Mouse (Mus musculus): Measurements from ENCODE around the gene Gdap2. TPM values are rescaled to one million over a fixed set of nuclear protein-coding genes. Genes with fewer than 3 reads are reported as not detected.

Gdap2 gene
- 31.2 and 32.3 TPM in 2 replicates for polyA plus RNA-seq (2021; fragmentation: Nextera tagmentation)
- long read RNA-seq, experiment 1, transcript Gdap2-201 (14 exons, 3,008 nt), result major isoform, 208 of 241 reads
- long read RNA-seq, experiment 1, partial matches to known transcripts, result 10 of 241 reads
- long read RNA-seq, experiment 1, other reads (novel, unspliced or antisense), result 22 of 241 reads
- long read RNA-seq, experiment 2, transcript Gdap2-201 (14 exons, 3,008 nt), result major isoform, 28 of 33 reads
- long read RNA-seq, experiment 2, partial matches to known transcripts, result 2 of 33 reads
- long read RNA-seq, experiment 2, other reads (novel, unspliced or antisense), result 3 of 33 reads

DNA sequence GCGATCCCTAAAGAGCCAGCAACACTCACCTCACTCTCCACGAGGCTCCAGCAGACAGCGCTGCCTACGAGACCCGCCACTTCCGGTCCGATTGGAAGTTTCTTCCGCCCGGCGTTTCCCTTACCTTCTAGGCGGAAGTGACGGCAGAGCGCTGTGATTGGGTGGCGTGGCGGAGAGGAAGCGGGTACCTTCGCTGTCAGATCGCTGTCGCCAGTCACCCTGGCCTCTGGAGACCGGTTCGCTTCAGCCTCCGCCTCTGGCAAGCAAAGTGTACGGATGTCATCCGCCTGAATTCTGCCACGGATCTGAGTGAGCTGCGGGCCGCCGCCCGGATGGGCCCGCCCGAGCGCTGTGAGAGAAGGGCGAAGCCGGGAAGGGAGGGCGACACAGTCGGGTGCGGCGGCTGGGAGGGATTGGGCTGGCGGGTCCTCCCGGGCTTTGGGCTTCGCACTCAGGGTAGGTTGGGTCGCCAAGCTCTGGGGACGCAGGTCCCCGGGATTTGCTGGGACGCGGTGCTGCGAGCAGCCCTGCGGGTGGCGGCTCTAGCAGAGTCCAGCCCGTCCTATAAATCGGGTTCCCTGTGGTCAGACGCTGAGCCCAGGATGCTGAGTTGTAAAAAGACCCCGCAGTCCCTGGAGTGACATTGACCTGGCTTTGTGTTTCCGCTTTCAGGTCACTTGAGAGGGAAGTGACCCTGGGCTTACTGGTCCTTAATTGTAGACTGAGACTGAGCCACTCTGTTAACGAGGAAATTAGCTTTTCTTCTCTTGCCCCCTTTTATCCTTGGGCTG lies at the start of gene Gdap2, which contains the start of gene Wdr3:
TSS of gene Gdap2 (plus strand) at position 67 of the 791 bp plus-strand sequence.
TSS of gene Wdr3 (minus strand) at position 93 of the 791 bp plus-strand sequence.

Other genes with a start within 250 kb of the Gdap2 start
- gene Wdr3, start within 50 bp of the Gdap2 start, polyA plus RNA-seq (2021; fragmentation: Nextera tagmentation), result 7.5 and 9.0 TPM in 2 replicates

Data from left cerebral cortex, adult 6 months (tissue).